Mouse (Mus musculus) stomach, adult 2 months (tissue): ENCODE results near the gene Ssx2ip. TPM values are rescaled to one million over a fixed set of nuclear protein-coding genes. Genes with fewer than 3 reads are reported as not detected.

Source experiments
- polyA plus RNA-seq: library from polyadenylated mRNA; depleted of rRNA; stranded (reverse); fragments of >200 nt; gene quantifications from 2 replicates; pipeline ENCODE4 v1.2.3, GENCODE M21; 2012; rRNA removed

Gene Ssx2ip
- 3.0 and 3.7 TPM in 2 replicates for polyA plus RNA-seq

GRCm38 (mm10) chr3:146404311-146405201 lies at the start of gene Ssx2ip:
Gene Ssx2ip, plus strand, starts transcription at chr3:146404642.

GRCm38 (mm10) chr3:146449745-146450250 lies 45.4 kb downstream of the Ssx2ip start, which contains the start of gene Ctbs:
Gene Ctbs, plus strand, starts transcription at chr3:146449795.

Other genes with a start within 250 kb of the Ssx2ip start
- gene Lpar3, start 183.7 kb upstream of the Ssx2ip start, polyA plus RNA-seq = 1.8 and 2.4 TPM in 2 replicates
- 0.47 and 0.91 TPM in 2 replicates for gene Ctbs, start 45.2 kb downstream of the Ssx2ip start, polyA plus RNA-seq
- gene Spata1, start 95.1 kb downstream of the Ssx2ip start, polyA plus RNA-seq = 0.03 and 0.13 TPM in 2 replicates
- gene Gng5, start 95.2 kb downstream of the Ssx2ip start, polyA plus RNA-seq = 377 and 573 TPM in 2 replicates
- 0.95 and 1.5 TPM in 2 replicates for gene Rpf1, start 116.8 kb downstream of the Ssx2ip start, polyA plus RNA-seq
- not detected in 2 replicates for gene Uox, start 165.8 kb downstream of the Ssx2ip start, polyA plus RNA-seq
- not detected in 2 replicates for gene Dnase2b, start 211.0 kb downstream of the Ssx2ip start, polyA plus RNA-seq
- gene 4930503B20Rik, start 246.7 kb downstream of the Ssx2ip start, polyA plus RNA-seq = not detected in 2 replicates